ENCODE assay signal across 20 mouse cellular contexts in genomic region chr9:95793986-95794744, GRCm38 (mm10). TPM values are rescaled to one million over a fixed set of nuclear protein-coding genes. Genes with fewer than 3 reads are reported as not detected.
DNase-seq lines count a peak whose midpoint lies in the region; ATAC-seq and TF ChIP-seq lines count a peak whose summit lies in the region.
"Had no signal": no experiment of that assay in that cellular context is flagged by ENCODE, and none has a peak within 500 bp of the region (broad histone marks: within the 10 kb centered on the region; RNA-seq: fewer than 3 reads in every experiment).

No protein-coding gene starts in this region.

- no peaks in the 10 kb centered on the region for H3K4me1 ChIP-seq in lung, embryonic 14.5 days (ENCODE audit: insufficient read depth)
- no peaks in the 10 kb centered on the region for H3K4me1 ChIP-seq in kidney, embryonic 15.5 days
- H3K4me1 ChIP-seq in small intestine, adult 2 months (ENCODE audit: control insufficient read depth, insufficient read depth, insufficient read length, low read length) = peaks cover 5% of the 10 kb centered on the region
- H3K4me1 ChIP-seq in forebrain, embryonic 16.5 days (replicated peaks; ENCODE audit: control insufficient read depth, insufficient read depth, low read length) = no peaks in the 10 kb centered on the region
- H3K4me1 ChIP-seq: embryonic facial prominence, embryonic 12.5 days; limb, embryonic 10.5 days; liver, embryonic 13.5 days; midbrain, embryonic 15.5 days had no signal

- no peaks in the 10 kb centered on the region for H3K36me3 ChIP-seq in lung, embryonic 14.5 days (ENCODE audit: insufficient read depth)
- no peaks in the 10 kb centered on the region for H3K36me3 ChIP-seq in kidney, embryonic 15.5 days
- H3K36me3 ChIP-seq in small intestine, adult 2 months (ENCODE audit: control insufficient read depth, insufficient read depth, low read length) = peaks cover 23% of the 10 kb centered on the region
- H3K36me3 ChIP-seq in forebrain, embryonic 16.5 days (ENCODE audit: control insufficient read depth, insufficient read depth) = no peaks in the 10 kb centered on the region
- H3K36me3 ChIP-seq: embryonic facial prominence, embryonic 12.5 days; limb, embryonic 10.5 days; liver, embryonic 13.5 days; midbrain, embryonic 15.5 days had no signal

- ATAC-seq in lung, embryonic 14.5 days (ENCODE audit: insufficient read depth) = no peak
- ATAC-seq in kidney, embryonic 15.5 days (replicated peaks; ENCODE audit: low FRiP score) = peak; percentile 79
- ATAC-seq in forebrain, embryonic 16.5 days = no peak
- ATAC-seq: forebrain, postnatal 0 days; midbrain, embryonic 15.5 days had no signal

- H3K27me3 ChIP-seq in lung, embryonic 14.5 days (ENCODE audit: insufficient read depth, low read length) = no peaks in the 10 kb centered on the region
- H3K27me3 ChIP-seq in kidney, embryonic 15.5 days = no peaks in the 10 kb centered on the region
- no peaks in the 10 kb centered on the region for H3K27me3 ChIP-seq in small intestine, adult 2 months (ENCODE audit: control insufficient read depth, insufficient read depth, low read length)
- H3K27me3 ChIP-seq in forebrain, embryonic 16.5 days (replicated peaks; ENCODE audit: control insufficient read depth, insufficient read depth, low read length) = no peaks in the 10 kb centered on the region
- H3K27me3 ChIP-seq: CH12.LX; embryonic facial prominence, embryonic 12.5 days; liver, embryonic 13.5 days; midbrain, embryonic 15.5 days had no signal

- H3K27ac ChIP-seq in lung, embryonic 14.5 days (ENCODE audit: low read depth) = no peak overlapping the region
- H3K27ac ChIP-seq in kidney, embryonic 15.5 days = peak overlapping the region; percentile 20; the same call in 1 of the 2 replicates
- H3K27ac ChIP-seq in small intestine, adult 2 months (ENCODE audit: insufficient read depth, low read depth, low read length) = peak overlapping the region; percentile 34; the same call in 1 of the 2 replicates
- no peak overlapping the region for H3K27ac ChIP-seq in forebrain, embryonic 16.5 days (ENCODE audit: low read length)
- H3K27ac ChIP-seq: embryonic facial prominence, embryonic 12.5 days; hindbrain, embryonic 14.5 days; limb, embryonic 10.5 days; liver, embryonic 13.5 days; midbrain, embryonic 15.5 days had no signal

- H3K4me3 ChIP-seq in lung, embryonic 14.5 days (ENCODE audit: low read depth, low read length) = no peak overlapping the region
- H3K4me3 ChIP-seq in kidney, embryonic 15.5 days (replicated peaks) = no peak overlapping the region
- 0 out of 2 replicates have a peak overlapping the region, but pooled peaks have one; percentile 25 for H3K4me3 ChIP-seq in small intestine, adult 2 months (ENCODE audit: low read depth, low read length)
- no peak overlapping the region for H3K4me3 ChIP-seq in forebrain, embryonic 16.5 days (replicated peaks; ENCODE audit: low read length)
- H3K4me3 ChIP-seq: embryonic facial prominence, embryonic 12.5 days; limb, embryonic 10.5 days; liver, embryonic 13.5 days; midbrain, embryonic 15.5 days had no signal

- no peak overlapping the region for H3K9ac ChIP-seq in lung, embryonic 14.5 days
- H3K9ac ChIP-seq in kidney, embryonic 15.5 days = no peak overlapping the region
- no peak overlapping the region for H3K9ac ChIP-seq in forebrain, embryonic 16.5 days (replicated peaks; ENCODE audit: low read depth, low read length)
- H3K9ac ChIP-seq: embryonic facial prominence, embryonic 12.5 days; forebrain, postnatal 0 days; hindbrain, embryonic 14.5 days; liver, embryonic 13.5 days; midbrain, embryonic 15.5 days had no signal

- WGBS in lung, embryonic 14.5 days = 68% methylated on average over 15 of the region's 15 CpGs
- 78% methylated on average over 15 of the region's 15 CpGs for WGBS in kidney, embryonic 15.5 days
- WGBS in small intestine, adult 2 months = 33% methylated on average over 15 of the region's 15 CpGs
- WGBS in forebrain, embryonic 16.5 days = 91% methylated on average over 15 of the region's 15 CpGs

- peak; percentile 24 for DNase-seq in lung, embryonic 14.5 days
- DNase-seq in lung, postnatal 25 days (ENCODE audit: low spot score) = no peak
- DNase-seq in ovary, postnatal 14 days (ENCODE audit: low spot score) = no peak
- no peak for DNase-seq in adrenal gland, adult 8-10 months
- DNase-seq: adrenal gland, postnatal 36 days; cerebellum, adult 2 months; forebrain, postnatal 0 days; gastrocnemius, postnatal 14 days; heart, postnatal 14 days; liver, embryonic 13.5 days; retina, postnatal 1 day; right cerebral cortex, postnatal 4 days had no signal

- no peak for TF ChIP-seq CTCF in lung, embryonic 14.5 days (IDR thresholded peaks at IDR 0.05; ENCODE audit: low read depth)
- TF ChIP-seq CTCF in small intestine, adult 2 months (IDR thresholded peaks at IDR 0.05; ENCODE audit: extremely low read depth, insufficient read length, insufficient replicate concordance, low read depth, low read length) = no peak

- no peaks in the 10 kb centered on the region for H3K9me3 ChIP-seq in lung, embryonic 14.5 days (ENCODE audit: low read depth, low read length)
- no peaks in the 10 kb centered on the region for H3K9me3 ChIP-seq in kidney, embryonic 15.5 days (replicated peaks)
- no peaks in the 10 kb centered on the region for H3K9me3 ChIP-seq in forebrain, embryonic 16.5 days (ENCODE audit: control insufficient read depth, low read length)
- H3K9me3 ChIP-seq: embryonic facial prominence, embryonic 12.5 days; limb, embryonic 10.5 days; liver, embryonic 13.5 days; midbrain, embryonic 15.5 days had no signal

- no peak for TF ChIP-seq POLR2A in small intestine, adult 2 months (IDR thresholded peaks at IDR 0.05; ENCODE audit: low read depth, low read length)

- H3K4me2 ChIP-seq in lung, embryonic 14.5 days = no peak overlapping the region
- no peak overlapping the region for H3K4me2 ChIP-seq in kidney, embryonic 15.5 days
- H3K4me2 ChIP-seq in forebrain, embryonic 16.5 days (ENCODE audit: low read length) = no peak overlapping the region
- H3K4me2 ChIP-seq: embryonic facial prominence, embryonic 12.5 days; hindbrain, embryonic 14.5 days; liver, embryonic 13.5 days; midbrain, embryonic 15.5 days had no signal

RNA-seq across cellular contexts. Expression of gene Trpc1, which starts 44.0 kb away (rescaled TPM):
- 4.6 and 5.7 TPM in 2 replicates for polyA plus RNA-seq in lung, embryonic 14.5 days (2014; fragmentation: Nextera tagmentation; extraction: Ambion mirVana)
- polyA plus RNA-seq in kidney, embryonic 15.5 days (2015; fragmentation: Nextera tagmentation; extraction: Ambion mirVana) = 3.6 and 3.9 TPM in 2 replicates
- 1.7 and 2.2 TPM in 2 replicates for polyA plus RNA-seq in small intestine, adult 2 months (2012; rRNA removed)
- 6.2 and 6.4 TPM in 2 replicates for polyA plus RNA-seq in forebrain, embryonic 16.5 days (2015; fragmentation: Nextera tagmentation; extraction: Ambion mirVana)
- total RNA-seq in adrenal gland, adult 8-10 months (2022) = 1 to 10 TPM; 4.4 to 6.7 (median 5.3) TPM
- total RNA-seq: CH12.LX had no signal

RNA-seq across cellular contexts. Expression of gene Pls1, which starts 50.9 kb away (rescaled TPM):
- 9.4 and 11.6 TPM in 2 replicates for polyA plus RNA-seq in lung, embryonic 14.5 days (2014; fragmentation: Nextera tagmentation; extraction: Ambion mirVana)
- polyA plus RNA-seq in kidney, embryonic 15.5 days (2015; fragmentation: Nextera tagmentation; extraction: Ambion mirVana) = 17.2 and 18.9 TPM in 2 replicates
- 18.8 and 82.0 TPM in 2 replicates for polyA plus RNA-seq in small intestine, adult 2 months (2012; rRNA removed)
- 2.7 and 4.1 TPM in 2 replicates for polyA plus RNA-seq in forebrain, embryonic 16.5 days (2015; fragmentation: Nextera tagmentation; extraction: Ambion mirVana)
- 1 to 10 TPM; 2.1 to 5.6 (median 3.9) TPM for total RNA-seq in adrenal gland, adult 8-10 months (2022)

Comparison
In these comparisons a context has a peak if more than half of its experiments do, and no peak if none do; other contexts are left out.
1. H3K27ac ChIP-seq: peak in kidney, embryonic 15.5 days (single experiment) and small intestine, adult 2 months (single experiment); none in lung, embryonic 14.5 days (single experiment) and forebrain, embryonic 16.5 days (single experiment).